Mouse (Mus musculus): ENCODE data around the gene Cxcr2.

- TF ChIP-seq CTCF (IDR thresholded peaks at IDR 0.05; ENCODE audit: borderline replicate concordance, extremely low read depth, insufficient read depth, insufficient read length) (no peak), POLR2A (IDR thresholded peaks at IDR 0.05; ENCODE audit: borderline replicate concordance, extremely low read depth, insufficient read depth, insufficient read length, poor library complexity, severe bottlenecking) (no peak)
Measured at GRCm38 (mm10) chr1:74196621-74197419, 43.0 kb downstream of the Cxcr2 start.

All from brain, embryonic 14.5 days (tissue).